Mouse (Mus musculus): ENCODE measurements at regions not wholly inside any gene's neighbourhood (a gene's known extent, or its start where the extent isn't known, plus 50 kb on each side); places are given as distances from the start of the nearest gene placed in this dataset.

GRCm38 (mm10) chr10:24357636-24358035 is 134.3 kb downstream of the Moxd1 start:
- in situ Hi-C loops (cut with MboI, MseI) = no loop called here

- in situ Hi-C loops (cut with MboI, MseI) = no loop called here
These were observed 138.1 kb downstream of the Moxd1 start for GRCm38 (mm10) chr10:24361424-24361823.

GRCm38 (mm10) chr10:24365369-24365768 is 142.1 kb downstream of the Moxd1 start:
- in situ Hi-C loops (cut with MboI, MseI) = no loop called here

- in situ Hi-C loops (cut with MboI, MseI) = no loop called here
These were observed 143.7 kb downstream of the Moxd1 start for GRCm38 (mm10) chr10:24367010-24367409.

DNA sequence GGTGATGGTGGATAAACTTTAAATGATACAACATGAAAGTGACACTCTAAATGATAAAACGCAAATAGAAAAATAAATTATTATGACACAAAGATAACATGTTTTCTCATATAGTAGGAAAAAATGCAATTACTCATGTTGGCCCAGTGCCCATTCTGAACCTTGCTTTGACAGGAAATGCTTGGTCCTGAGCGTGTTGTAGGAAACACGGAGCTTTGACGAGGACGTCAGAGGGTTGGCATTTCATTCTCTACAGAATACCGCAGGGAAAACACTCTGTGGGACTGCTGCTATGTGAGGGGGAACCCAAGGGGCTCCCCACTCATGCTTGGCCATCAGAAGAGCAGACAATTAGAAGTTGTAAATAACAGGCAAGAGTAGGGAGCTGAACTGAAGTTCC is 150.6 kb downstream of the Moxd1 start:
- in situ Hi-C loops (cut with MboI, MseI) = no loop called here

DNA sequence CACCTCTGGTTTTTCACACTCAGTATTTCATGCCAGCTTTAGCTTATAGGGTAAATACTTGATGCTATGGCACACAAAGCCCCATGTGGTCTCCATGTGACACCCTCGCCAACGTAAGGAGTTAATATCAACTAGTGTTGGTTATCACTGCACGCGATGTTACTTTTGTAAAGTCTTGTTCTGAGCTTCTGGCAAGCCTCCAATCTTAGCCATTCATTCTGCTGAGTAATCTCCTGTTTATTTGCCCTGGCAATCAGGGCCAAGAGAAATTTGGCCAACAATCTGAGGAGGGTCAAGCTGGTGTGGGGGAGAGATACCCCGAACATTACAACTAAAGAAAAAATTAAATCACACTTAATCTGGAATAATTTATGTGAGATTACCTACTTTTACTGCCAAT is 156.0 kb downstream of the Moxd1 start:
- in situ Hi-C loops (cut with MboI, MseI) = loop anchor here (25.0 kb wide), 1 partner anchor 233 kb away; no protein-coding TSS in a partner anchor

- in situ Hi-C loops (cut with MboI, MseI) = loop anchor here (25.0 kb wide), 1 partner anchor 232 kb away; no protein-coding TSS in a partner anchor
These were observed 157.4 kb downstream of the Moxd1 start for GRCm38 (mm10) chr10:24380478-24381273.

DNA sequence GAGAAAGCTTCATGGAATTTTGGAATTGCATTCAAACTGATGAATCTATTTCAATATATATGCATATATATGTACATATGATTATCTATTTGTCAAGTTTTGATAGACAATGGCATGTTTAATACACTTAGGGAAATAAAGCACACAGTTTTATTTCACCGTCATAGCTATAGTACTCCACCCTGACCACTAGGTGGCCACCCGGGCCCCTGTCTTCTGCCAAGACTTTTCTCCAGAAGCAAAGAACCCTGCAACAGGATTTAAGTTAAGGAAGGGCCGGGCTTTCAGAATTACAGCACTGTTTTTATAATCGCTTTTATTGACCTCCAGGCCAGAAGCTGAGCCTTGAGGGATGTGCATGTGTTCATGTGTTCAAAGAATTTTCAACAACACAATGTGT is 158.6 kb downstream of the Moxd1 start:
- in situ Hi-C loops (cut with MboI, MseI) = loop anchor here (25.0 kb wide), 1 partner anchor 230 kb away; no protein-coding TSS in a partner anchor

DNA sequence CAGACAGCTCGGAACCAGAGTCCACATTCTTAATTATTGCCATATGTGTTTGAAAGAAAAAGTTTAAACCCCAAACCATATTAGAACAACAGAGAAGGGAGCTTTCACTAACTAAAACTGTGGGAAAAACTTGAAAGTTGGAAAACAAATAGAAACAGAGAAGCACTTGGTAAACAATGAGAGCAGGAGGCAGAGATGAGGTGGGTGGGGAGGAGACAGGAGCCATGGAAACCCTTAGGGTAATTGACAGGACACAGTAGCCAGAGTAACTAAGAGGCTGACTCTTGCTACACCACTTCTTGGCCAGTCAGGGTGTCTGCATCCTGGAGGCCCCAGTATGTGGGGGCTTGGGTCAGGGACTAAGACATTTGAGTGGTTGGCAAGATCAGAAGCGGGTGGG is 160.7 kb downstream of the Moxd1 start:
- in situ Hi-C loops (cut with MboI, MseI) = loop anchor here (25.0 kb wide), 1 partner anchor 228 kb away; no protein-coding TSS in a partner anchor

DNA sequence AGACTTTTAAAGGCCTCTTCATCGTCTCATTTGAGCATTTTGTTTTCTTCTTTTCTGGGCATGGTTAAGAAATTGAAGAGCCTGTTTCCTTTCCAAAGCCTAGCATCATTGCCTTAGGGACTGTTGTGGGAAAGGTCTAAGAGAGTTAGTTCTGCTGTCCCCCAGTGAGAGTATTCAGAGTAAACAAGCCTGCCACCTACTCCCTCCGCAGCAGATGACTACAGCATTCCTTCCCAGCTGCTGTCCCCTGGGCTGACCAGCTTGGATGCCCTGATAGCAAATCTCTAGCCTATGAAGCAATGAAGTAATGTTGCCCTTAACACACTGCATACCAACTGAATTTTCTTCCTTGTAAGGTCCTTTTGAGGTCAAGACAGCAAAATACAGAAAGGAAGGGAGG is 164.9 kb downstream of the Moxd1 start:
- in situ Hi-C loops (cut with MboI, MseI) = loop anchor here (25.0 kb wide), 1 partner anchor 224 kb away; no protein-coding TSS in a partner anchor

- in situ Hi-C loops (cut with MboI, MseI) = loop anchor here (25.0 kb wide), 1 partner anchor 221 kb away; no protein-coding TSS in a partner anchor
These were observed 167.7 kb downstream of the Moxd1 start for GRCm38 (mm10) chr10:24391039-24391438.

- in situ Hi-C loops (cut with MboI, MseI) = loop anchor here (25.0 kb wide), 1 partner anchor 220 kb away; no protein-coding TSS in a partner anchor
These were observed 168.7 kb downstream of the Moxd1 start for GRCm38 (mm10) chr10:24392066-24392465.

DNA sequence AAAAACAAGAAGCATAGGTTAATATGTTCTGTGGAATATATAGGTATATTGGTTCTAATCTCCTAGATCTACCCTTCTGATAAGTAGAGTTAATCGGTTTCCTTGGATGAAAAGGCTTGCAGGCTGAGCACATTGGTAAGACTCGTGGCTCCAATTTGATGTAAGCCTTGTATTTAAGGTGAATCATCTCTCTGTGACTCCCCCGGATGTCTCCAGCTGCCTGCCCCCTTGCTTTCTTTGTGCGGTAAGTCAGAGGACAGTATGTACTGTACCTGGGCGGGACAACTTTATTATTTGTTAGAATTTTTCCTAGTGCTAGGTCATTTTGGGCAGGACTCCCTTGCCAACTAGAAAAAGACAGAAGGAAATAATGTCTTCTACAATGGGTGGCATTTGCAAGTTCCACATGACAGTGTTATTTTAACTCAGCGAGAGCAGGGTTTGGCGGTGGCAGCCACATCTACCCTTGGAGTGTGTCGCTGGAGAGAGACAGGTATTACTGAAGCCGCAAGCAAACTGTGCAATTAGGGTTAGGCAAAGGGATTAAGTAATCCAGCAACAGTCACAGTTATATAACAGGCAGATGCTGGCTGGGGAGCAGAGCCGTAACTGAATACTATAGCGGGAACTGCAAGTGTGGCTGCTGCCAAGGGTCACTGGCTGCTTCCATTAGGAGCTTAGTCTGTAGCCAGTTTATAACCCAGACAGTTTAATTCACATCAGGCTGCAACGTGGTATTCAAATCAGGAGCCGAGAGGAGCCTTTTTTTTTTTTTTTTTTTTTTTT is 172.9 kb downstream of the Moxd1 start:
- in situ Hi-C loops (cut with MboI, MseI) = loop anchor here (25.0 kb wide), 1 partner anchor 216 kb away; no protein-coding TSS in a partner anchor

DNA sequence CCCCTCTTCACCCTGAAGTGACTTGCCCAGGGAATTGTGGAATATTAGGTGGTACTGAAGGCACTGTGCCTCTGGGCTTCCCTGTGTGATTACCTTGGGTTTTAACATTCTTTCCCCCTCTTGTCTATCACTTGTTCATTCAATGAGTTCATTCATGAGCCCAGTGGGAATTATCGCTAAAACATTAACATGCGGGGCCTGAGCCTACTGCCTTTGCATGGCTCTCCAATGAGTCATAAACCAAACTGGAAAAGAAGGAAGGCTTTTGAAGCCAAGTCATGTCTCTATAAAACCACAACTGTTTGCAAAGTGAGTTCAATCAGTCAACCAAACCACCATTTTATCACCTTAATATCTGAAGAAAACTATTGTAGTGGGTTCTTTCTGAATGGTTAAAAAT is 173.8 kb downstream of the Moxd1 start:
- in situ Hi-C loops (cut with MboI, MseI) = loop anchor here (25.0 kb wide), 1 partner anchor 215 kb away; no protein-coding TSS in a partner anchor

DNA sequence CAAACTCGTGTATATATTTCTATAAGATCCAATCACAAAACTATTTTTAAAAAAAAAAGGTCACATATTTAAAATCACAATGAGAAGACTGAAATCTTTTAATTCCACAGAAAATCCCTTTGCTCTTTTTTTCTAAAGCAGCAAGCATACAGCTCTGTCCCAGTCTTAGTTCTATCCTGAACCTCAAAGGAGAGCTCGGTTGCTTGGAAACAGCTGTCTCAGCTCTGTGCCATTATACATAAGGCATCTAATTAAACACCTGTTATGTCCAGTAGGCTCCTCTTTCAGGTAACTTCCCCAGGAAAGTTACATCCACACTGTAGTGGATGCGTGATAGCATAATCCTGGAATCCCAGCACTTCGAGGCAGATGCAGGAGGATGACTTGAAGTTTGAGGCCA is 181.5 kb downstream of the Moxd1 start:
- in situ Hi-C loops (cut with MboI, MseI) = no loop called here

GRCm38 (mm10) chr10:24406953-24407352 is 183.6 kb downstream of the Moxd1 start:
- in situ Hi-C loops (cut with MboI, MseI) = no loop called here

- in situ Hi-C loops (cut with MboI, MseI) = no loop called here
These were observed 184.3 kb downstream of the Moxd1 start for GRCm38 (mm10) chr10:24407411-24408227.

DNA sequence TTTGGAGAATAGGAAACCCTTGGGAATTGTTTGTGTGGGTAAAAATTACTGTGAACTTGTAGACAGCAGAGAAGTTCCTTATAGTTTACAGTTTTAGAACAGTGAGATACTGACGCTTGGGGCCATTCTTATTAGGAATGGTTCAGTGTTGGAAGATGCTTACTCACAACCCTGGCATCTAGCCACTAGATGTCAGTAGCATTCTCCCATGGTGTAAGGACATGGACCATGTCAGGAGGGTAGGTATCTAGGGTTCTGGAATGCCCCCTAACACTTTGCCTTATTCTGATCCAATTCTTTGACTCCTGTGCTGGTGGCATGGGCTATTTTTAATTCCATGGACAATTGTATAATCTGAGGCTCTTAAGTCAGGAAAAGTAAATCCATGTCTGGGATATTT is 185.3 kb upstream of the Ccn2 start:
- in situ Hi-C loops (cut with MboI, MseI) = loop anchor here (10.0 kb wide), 1 partner anchor 305 kb away; the partner anchor contains the start of gene Enpp1

- in situ Hi-C loops (cut with MboI, MseI) = loop anchor here (10.0 kb wide), 1 partner anchor 304 kb away; the partner anchor contains the start of gene Enpp1
These were observed 184.4 kb upstream of the Ccn2 start for GRCm38 (mm10) chr10:24410885-24411284.

DNA sequence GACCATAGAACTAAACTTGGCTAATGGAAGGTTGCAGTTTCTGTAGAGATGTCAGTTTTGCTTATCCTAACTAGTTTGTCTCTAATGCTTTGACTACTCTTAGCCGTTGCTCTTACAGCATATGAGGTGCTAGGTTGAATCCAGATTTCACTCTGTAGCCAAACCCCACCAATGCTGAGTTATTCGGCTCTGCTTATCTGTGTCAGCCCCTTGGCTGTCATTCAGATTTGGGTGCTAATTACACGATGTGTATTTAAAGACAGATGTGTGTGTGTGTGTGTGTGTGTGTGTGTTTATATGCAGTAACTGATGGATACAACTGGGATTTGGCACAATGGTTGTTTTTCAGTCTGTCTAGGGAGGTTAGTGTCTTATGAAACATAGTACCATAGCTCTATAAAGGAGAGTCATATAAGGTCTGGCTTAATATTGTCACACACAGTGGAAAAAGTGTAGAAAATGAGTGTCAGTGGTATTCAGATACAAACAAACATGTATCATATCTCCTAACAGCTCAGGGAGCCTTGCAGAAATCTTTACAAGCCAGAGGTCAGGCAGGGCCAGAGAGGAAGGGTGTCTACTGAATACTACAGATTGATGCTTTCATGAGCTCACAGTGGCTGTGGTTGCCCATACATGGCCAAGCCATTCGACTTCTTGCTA is 172.6 kb upstream of the Ccn2 start:
- in situ Hi-C loops (cut with MboI, MseI) = no loop called here

Measured in regulatory T cell (primary cell).